Mouse (Mus musculus): ENCODE data around the gene Stard10.

Stard10 gene

DNA sequence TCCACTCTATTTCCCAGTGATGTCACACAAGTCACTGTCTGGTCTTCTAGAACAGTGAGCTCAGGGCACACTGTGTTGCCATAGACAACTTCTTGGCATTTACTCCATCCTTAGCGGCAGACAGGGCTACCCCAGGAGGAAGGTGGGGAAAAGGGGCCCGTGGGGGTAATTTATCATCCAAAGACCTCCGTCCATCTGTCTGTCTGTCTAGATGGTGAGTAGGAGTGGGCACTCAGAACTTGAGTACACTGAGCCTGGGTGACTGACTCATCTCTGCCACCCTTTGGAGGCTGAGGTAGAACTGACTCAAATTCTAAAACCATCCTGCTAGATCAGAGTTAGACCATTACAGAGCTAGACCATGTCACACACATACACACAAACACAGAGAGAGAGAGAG lies at the start of gene Stard10:
Gene Stard10 (plus strand): TSS at position 73 of the 400 bp plus-strand sequence.
- no peak for DNase-seq (ENCODE audit: low spot score in 2 of 2)

DNA sequence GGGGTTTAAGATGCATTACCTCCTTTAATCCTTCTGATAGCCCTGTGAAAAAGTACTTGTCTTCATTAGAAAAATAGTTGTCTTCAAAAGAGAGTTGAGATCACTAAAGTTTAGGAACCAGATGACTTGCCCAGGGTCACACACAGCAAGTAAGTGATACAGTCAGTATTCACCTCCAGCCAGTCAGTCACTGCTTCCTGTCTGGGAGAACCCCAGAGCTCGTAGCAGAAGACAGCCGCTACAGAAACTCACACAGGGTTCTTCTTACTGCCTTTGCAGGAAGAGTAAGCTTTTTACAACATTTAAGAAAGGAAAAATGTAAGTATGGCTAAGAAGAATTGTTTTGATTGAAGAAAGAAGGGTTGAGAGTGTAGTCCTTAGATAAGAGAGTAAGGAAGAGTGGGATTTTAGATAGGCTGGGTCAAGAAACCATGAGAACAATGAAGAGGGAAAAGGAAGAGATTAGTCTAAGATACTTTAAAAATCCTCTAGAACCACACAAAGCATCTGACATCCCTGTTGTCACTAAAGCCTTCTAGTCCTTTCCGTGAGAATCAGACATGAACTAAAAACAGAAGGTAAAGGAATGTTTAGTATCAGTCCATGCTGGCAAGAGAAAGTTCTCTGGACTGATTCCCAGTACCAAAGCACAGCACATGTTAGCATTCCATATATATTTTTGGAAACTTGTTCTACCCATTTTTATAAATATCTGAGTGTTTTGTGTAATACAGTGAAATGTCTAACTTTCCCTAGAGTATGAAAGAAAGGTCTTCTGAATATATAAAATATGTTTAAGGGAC lies 49.2 kb upstream of the Stard10 start:
- DNase-seq (ENCODE audit: low spot score in 2 of 2) = no peak

DNA sequence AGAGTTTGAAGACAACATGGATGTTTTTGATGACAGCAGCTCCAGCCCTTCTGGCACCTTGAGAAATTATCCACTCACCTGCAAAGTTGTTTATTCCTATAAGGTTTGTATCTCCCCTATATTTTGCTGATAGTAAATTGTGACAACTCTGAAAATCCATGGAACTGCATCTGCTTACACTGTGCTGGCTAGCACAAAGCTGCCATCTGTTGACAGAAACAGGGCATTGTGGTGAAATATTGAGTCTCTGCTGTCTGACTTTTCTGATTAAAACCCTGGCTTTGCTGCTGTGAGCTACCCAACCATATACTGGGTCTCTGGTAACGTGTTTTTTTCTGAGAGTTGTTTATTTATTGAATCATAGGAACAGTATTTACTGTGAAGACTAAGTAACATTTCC lies 45.3 kb upstream of the Stard10 start:
- no peak for DNase-seq (ENCODE audit: low spot score in 2 of 2)

DNA sequence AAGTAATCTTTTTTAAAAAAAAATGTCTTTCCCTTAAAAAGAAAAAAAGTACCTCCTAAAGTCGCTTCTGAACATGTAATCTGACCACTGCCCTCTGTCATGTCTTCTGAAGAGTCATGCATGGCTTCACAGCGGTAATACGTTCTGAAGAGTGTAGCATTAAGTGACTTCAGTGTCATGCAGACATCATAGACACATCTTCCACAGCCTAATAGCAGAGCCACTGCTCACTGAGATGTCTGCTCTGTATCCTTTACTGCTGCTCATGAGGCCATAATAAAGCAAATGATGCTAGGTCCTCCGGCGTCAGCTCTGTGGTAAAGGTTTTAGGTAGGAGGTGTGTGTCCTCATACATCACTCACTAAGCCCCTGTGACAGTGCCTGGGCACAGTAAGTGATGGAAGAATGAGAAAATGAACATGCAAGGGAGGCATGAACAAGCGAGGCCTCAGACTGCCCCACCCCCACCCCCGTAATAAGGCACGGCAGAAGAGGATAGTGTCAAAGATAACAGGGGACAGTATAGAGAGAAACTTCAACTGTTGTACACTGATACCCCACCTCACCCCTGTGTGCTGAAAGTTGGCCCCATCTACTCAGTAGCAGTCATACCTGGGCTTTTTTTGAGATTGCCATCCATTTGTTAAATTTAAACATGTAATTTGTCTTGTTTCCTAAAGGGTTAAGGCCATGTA lies 44.3 kb upstream of the Stard10 start:
- DNase-seq (ENCODE audit: low spot score in 2 of 2) = no peak

DNA sequence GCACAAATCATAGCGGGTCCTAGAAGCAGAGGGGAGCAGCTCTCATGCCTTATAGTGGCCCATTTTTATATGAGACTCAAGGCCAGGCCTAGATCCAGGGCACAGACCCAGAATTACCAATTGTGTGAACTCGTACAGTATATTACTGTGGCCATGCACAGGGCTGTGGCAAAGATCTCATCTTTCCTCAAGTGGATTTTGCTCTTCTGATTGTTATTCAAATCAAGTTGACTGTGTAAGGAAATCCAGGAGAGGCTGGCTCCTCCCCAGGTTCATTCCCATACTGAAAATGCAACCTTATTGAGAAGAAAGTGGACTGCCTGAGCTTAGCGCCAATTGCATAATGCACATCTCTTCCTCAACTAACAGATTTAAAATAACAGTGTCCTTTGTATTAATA lies 34.2 kb upstream of the Stard10 start:
- no peak for DNase-seq (ENCODE audit: low spot score in 2 of 2)

DNA sequence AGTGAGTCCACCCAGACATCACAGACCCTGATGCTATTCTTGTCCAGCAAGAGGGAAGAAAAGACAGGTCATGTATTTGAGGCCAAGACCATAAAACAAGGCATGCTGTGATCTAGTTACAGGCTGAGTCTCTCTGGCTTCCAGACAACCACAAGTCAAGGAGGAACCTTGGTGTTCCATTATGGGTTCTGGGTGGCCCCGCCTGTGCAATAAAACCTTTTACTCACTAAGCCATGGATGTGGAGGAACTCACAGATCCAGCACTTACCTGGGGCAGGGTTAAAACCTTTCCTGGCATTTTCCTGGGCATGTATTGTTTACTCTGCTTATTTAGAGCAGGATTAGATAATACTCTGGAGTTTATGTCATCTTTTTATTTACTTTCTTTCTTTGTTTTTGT lies 32.4 kb upstream of the Stard10 start:
- DNase-seq (ENCODE audit: low spot score in 2 of 2) = no peak

DNA sequence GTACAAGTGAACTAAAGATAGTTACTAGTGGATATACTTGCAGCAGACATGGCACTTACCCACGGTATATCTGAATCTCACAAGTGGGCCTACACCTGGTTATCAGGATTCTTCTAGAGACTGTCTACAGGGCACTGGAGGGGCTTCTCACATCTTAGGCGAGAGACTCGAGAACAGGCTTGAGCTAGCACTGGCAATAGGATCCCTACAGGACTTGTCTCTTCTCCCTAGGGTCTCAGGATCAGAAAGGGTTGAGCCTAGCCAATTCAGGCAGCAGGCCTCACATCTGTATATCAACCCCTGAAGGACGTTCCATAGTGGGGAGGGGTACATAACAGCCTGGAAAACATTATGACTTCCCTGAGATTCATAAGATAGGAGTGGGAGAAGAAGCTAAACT lies 30.0 kb upstream of the Stard10 start:
- DNase-seq (ENCODE audit: low spot score in 2 of 2) = no peak

DNA sequence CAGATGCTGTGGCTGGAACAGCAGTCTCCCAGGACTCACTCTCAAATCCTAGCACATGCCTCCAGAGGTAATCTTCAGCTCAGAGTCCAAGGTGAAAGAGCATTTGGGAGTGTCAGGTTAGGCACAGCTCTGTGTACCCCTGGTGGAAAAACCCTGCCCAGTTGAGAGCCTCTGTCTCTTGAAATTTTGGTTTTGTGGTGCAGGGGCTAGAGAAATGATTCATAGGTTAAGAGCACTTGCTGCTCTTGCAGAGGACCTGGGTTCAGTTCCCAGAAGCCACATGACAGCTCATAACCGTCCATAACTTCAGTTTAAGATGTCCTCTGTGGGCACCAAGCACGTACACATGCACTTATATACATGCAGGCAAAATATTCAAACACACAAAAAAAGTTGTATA lies 29.1 kb upstream of the Stard10 start:
- no peak for DNase-seq (ENCODE audit: low spot score in 2 of 2)

DNA sequence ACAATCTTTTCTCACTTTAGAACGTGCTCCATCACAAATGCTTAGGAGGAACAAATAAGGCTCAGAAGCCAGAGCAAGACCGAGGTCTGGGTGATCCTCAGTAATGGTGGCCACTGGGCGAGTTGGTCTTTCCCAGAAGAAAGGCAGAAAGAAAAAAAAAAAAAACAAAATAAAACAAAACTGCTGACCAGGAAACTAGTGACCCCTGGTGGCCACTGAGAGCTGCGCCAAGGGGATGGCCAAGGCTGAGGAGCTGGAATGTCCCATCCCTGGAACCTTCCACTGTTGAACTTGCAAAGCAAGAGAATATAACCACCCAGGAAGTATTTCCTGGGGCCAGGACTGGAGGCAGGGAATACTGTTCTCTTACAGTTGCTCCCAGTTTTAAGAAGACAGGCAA lies 28.4 kb upstream of the Stard10 start:
- no peak for DNase-seq (ENCODE audit: low spot score in 2 of 2)

DNA sequence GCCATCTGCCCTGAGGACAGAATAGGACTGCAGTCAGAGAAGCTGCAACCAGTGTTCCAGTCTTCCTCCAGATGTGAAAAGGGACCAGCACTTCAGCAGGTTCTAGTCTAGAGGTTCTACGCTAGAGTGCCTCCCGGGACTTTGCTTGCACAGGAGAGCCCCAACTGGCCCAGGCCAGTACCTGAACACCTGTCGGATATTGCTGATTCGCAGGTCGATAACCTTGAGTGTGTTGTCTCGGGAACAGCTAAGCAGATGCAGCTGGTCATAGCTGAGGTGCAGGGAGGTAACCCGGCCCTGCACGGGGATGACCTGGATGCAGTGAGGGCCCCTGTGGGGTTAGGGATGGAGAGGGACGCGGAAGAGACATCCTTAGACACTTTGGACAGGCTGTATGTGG lies 26.5 kb upstream of the Stard10 start:
- DNase-seq (ENCODE audit: low spot score in 2 of 2) = no peak

DNA sequence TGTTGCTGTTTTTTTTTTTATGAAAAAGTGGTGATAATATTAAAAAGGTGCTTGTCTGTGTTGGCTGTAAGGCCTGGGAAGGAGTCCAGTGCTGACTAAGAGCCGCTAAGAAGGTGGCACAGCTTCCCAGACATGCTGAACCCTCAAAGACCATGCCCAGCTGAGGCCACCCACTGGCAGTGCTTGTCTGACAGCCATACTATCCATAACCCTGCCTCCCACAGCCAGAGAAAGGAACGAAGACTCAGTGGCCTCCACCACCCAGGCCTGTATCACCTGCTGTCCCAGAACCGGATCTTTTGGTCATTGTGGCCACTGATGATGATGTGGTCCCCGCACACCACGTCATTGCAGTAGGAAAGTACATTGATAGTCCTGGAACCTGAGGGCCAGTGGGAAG lies 25.7 kb upstream of the Stard10 start:
- DNase-seq (ENCODE audit: low spot score in 2 of 2) = no peak

DNA sequence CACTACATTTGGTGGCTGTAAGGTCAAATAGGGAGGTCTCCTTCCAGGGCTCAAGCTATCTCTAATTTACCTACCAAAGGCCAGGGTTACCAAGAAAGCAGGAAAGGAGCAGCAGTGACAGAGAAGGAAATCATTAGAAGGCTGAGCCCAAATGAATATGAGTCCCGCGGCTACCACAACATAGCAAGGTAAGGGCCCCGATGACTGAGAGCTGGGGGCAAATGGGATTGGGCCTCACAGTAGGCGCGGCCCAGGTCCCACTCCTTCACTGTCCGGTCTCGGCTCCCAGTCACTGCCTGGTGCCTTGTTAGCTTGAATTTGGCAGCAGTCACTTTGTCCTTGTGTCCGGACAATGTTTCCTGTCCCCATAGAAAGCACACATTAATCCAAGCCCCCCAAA lies 25.2 kb upstream of the Stard10 start:
- DNase-seq (ENCODE audit: low spot score in 2 of 2) = no peak

DNA sequence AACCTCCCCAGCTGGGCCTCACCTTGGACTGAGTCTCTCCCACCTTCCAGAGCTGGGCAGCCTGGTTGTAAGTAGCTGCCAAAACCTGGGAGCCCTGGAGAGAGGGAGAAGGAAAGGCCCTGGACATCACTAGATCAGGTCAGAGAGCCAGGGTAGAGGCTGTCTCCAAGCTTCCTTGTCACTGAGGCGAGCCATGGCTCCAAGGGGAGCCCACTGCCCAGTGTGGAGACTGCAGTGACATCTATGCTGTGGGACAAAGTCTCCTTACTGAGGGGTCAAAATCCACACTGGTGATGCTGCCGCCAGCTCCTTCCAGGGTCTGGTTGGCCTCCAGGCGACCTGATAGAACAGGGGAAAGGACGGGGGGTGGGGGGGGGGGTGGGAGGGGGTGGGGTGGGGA lies 24.8 kb upstream of the Stard10 start:
- DNase-seq (ENCODE audit: low spot score in 2 of 2) = no peak

DNA sequence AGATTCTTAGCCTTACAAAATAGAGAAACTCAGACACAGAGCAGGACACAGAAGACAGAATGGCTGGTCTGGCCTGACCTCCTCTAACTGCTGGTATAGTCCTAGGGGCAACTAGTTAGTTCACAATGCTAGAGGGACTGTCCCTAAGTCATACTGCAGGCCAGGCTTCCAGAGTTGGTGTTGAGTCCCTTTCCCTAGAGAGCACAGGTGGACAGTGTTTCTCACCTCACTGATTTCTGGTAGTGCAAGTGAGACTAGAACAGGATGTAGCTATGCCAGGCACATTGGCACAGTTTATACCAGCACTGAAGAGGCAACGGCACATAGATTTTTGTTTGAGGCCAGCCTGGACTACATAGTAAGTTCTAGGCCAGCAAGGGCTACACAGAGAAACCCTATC lies 24.2 kb upstream of the Stard10 start:
- no peak for DNase-seq (ENCODE audit: low spot score in 2 of 2)

DNA sequence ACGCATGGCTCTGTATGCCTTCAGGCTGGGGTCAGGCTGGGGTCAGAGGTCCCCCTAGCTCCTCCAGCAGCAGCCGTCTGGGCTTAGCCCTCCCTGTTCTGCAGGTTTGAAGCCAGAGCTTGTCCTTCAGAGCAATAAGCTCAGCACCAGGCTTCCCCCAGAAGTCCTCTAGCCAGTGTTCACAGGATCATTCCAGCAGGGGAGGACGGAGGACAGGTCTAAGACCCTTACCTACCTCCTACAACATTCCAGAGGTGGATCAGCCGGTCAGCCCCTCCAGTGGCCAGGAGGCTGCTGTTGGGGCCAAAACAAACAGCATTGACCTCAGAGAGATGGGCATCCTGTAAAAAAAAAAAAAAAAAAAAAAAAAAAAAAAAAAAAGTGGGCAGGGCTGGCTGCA lies 23.7 kb upstream of the Stard10 start:
- DNase-seq (ENCODE audit: low spot score in 2 of 2) = no peak

DNA sequence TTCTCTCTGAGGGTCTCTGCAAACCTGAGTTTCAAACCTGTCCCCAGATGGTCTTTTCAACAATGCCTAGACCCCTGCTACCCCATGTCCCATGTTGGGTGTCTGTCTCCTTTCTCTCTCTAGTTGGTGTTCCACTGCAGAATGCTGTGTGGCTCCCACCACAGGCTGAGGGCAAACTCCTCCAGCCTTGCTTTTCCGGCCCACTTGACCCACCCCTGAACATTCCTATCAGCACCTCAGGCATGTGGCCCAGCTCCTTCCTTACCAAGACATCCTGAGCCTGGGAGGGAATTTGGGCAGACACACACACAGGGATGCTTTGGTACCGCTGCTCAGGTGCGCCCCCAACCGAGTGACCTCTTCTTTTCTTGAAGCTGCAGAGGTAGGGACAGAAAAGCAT lies 23.3 kb upstream of the Stard10 start:
- DNase-seq (ENCODE audit: low spot score in 2 of 2) = no peak

DNA sequence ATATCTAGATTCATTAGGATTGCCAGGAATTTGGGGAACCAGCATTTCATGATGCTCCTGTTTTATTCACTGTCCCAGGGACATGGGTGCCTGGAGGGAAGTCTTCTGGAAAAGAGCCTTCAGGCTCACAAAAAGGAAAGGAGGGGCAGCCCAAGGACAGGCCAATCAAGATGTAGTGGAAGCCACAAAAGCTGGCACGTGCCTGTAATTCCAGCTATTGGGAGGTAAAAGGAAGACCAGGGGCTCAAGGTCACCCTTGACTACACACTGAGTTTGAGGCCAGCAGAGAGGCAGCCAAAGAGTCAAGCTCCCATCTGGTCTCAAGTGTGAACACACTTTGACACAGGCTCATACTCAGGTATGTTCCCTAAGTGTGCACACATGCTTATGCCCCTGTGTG lies 21.4 kb upstream of the Stard10 start:
- no peak for DNase-seq (ENCODE audit: low spot score in 2 of 2)

DNA sequence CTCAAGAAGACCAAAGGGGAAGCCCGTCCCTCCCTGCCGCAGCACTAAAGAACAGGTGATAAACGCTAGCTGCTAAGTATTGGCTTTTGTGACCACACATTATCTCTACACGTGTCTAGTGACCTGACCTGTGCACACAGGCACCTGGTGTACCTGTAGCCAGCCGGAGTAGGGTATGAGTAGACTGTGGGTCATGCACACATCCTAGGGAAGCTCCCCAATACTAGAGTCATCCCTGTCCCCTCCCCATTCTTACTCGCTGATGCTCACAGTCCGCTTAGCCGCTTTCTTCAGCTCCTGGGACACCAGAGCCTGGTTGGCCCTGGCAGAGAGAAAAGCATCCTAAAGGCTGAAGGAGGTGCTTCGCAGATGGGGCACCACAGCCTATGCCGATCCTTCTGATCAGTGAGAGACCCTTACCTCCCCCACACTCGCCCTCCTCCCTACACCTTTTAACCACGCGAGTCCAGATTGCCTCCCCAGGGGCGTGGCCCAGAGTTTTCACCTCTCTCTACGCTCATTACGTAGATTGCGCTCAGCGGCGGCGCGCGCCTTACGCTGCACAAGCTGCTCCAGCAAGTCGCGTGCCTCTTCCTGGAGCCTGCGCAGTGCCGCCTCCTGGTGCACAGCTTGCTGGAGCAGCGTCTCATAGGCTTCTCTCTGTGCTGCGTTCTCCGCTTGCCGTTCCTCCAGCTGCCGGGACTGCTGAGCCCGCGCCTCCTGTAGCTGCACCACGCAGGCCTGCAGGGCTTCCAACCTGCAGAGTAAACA lies 20.4 kb upstream of the Stard10 start:
- DNase-seq (ENCODE audit: low spot score in 2 of 2) = peak in 1 of 2 experiments; percentile 33

DNA sequence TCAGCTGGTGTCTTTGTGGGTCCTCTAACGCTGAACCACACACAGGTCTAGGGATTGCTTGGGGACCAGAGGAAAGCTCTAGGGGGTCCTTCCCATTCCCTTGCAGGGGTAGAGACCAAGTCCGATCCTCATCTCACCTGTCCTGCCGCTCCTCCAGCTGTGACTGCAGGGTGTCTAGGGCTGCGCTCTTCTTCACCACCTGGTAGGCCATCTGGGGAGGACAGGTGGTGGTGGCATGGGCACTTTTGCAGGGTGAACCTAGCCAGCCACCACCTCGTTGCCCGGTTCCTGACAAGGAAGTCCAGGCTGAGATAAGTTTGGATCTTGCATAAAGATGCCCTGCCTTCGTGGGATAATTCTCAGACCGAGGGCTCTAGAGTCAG lies 19.9 kb upstream of the Stard10 start:
- no peak for DNase-seq (ENCODE audit: low spot score in 2 of 2)

DNA sequence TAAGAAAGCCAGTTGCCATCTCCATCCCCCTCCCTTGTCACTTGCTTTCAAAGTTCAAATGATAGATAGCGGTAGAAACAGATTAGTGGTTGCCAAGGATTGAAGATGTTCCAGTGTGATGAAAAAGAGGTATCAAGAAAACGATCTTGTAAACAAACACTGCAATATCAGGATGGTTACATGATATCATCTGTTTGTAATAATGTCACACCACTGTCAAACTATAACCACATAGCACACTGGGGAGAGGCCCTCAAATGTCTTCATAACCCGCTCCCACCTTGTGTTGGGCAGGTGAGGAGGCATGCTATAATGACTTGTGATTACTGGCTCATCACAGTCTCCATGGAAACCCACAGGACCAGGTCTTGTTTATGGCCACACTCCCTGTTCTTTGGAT lies 18.5 kb upstream of the Stard10 start:
- DNase-seq (ENCODE audit: low spot score in 2 of 2) = no peak

DNA sequence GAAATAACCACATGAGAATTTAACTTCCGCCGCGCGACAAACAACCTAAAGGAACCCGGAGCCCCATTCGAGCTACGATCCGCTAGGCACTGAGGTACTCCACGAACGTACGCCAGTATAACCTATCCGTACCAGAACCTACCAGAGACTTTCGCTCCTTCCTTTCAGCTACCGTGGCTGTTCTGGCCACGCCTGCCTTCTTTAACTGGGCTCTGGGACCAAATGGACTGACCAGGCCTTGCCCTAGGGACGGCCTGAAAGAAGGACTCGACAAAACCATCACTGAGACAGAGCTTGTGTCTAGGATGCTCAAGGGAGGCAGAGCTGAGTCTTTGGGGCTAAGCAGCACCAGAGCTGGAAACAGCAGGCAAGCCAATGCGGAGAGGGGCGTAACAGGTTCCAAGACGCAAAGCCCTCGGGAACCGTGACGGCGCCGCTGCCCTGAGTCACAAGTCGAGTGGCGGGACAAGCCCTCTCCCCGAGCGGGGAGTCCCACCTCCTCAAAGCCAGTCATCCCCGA lies 15.5 kb upstream of the Stard10 start:
- peak; percentile 52 to 56 for DNase-seq (ENCODE audit: low spot score in 2 of 2)

DNA sequence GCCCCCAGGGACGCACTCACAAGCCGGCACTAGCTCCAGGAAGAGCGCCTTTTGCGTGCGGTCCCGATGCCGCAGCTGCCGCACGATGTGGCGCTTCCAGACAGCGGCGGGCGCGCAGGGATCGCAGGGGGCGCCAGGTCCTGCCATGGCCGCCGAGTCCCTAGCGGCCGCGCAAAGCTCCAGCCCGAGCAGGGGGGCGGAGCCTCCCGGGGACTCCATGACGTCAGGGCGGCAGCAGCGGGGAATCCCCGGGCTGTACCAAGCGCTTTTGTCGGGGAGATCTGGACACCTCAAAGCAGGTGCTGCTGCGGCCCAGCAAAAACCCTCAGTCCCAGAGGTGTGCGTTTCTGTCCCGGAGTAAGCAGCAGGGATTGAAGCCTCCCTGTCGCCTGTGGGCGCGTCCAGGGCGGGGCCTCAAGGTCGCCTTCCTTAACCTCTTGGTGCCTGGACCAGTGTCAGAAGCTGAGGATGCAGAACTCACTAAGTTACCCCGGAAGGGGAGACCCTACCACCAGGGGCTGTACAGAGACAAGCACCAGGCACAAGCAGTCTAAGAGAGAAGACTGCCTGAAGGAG lies 14.9 kb upstream of the Stard10 start, which contains the start of gene Atg16l2:
Gene Atg16l2 (minus strand): TSS at position 371 of the 576 bp plus-strand sequence.
- peak; percentile 95 to 96 for DNase-seq (ENCODE audit: low spot score in 2 of 2)

Data from spleen, postnatal 36 days (tissue).